Mouse (Mus musculus) kidney, postnatal 4 days (tissue): ENCODE measurements around the gene Gm20388.

ENCODE experiments used
- DNase-seq, 2 experiments: peaks; one replicate each; pipeline ENCODE4 v3.0.0; 2021; ENCODE audit warnings: mixed read lengths in 2 of 2

The Gm20388 gene

GRCm38 (mm10) chr8:120557170-120557965 lies 646.7 kb downstream of the Gm20388 start:
- no peak for DNase-seq

- no peak for DNase-seq
Measured at GRCm38 (mm10) chr8:120558162-120558561, 647.5 kb downstream of the Gm20388 start.

GRCm38 (mm10) chr8:120559654-120560053 lies 649.0 kb downstream of the Gm20388 start:
- no peak for DNase-seq

- no peak for DNase-seq
Measured at GRCm38 (mm10) chr8:120560535-120560934, 649.9 kb downstream of the Gm20388 start.

- DNase-seq: peak; percentile 64
Measured at GRCm38 (mm10) chr8:120561539-120562435, 651.1 kb downstream of the Gm20388 start.

- no peak for DNase-seq
Measured at GRCm38 (mm10) chr8:120562680-120563347, 652.2 kb downstream of the Gm20388 start.

- peak in 1 of 2 experiments; percentile 61 for DNase-seq
Measured at GRCm38 (mm10) chr8:120563348-120563724, 652.7 kb downstream of the Gm20388 start.

GRCm38 (mm10) chr8:120563851-120564837 lies 653.5 kb downstream of the Gm20388 start:
- peak; percentile 88 to 92 for DNase-seq

- no peak for DNase-seq
Measured at GRCm38 (mm10) chr8:120565151-120565711, 654.6 kb downstream of the Gm20388 start.

- DNase-seq: no peak
Measured at GRCm38 (mm10) chr8:120566681-120567080, 656.0 kb downstream of the Gm20388 start.

GRCm38 (mm10) chr8:120567731-120568130 lies 657.1 kb downstream of the Gm20388 start:
- DNase-seq: no peak

- no peak for DNase-seq
Measured at GRCm38 (mm10) chr8:120568164-120568798, 657.6 kb downstream of the Gm20388 start.

- DNase-seq: no peak
Measured at GRCm38 (mm10) chr8:120569123-120569522, 658.5 kb downstream of the Gm20388 start.

- DNase-seq: peak; percentile 89 to 90
Measured at GRCm38 (mm10) chr8:120569939-120570715, 659.5 kb downstream of the Gm20388 start.

- no peak for DNase-seq
Measured at GRCm38 (mm10) chr8:120571561-120571960, 660.9 kb downstream of the Gm20388 start.

GRCm38 (mm10) chr8:120572534-120572933 lies 661.9 kb downstream of the Gm20388 start:
- DNase-seq: peak in 1 of 2 experiments; percentile 37

GRCm38 (mm10) chr8:120573866-120574265 lies 663.2 kb downstream of the Gm20388 start:
- peak in 1 of 2 experiments; percentile 40 for DNase-seq

GRCm38 (mm10) chr8:120574941-120575340 lies 664.3 kb downstream of the Gm20388 start:
- peak; percentile 61 to 75 for DNase-seq

GRCm38 (mm10) chr8:120575801-120576200 lies 665.2 kb downstream of the Gm20388 start:
- peak; percentile 60 to 77 for DNase-seq

- DNase-seq: no peak
Measured at GRCm38 (mm10) chr8:120577821-120578220, 667.2 kb downstream of the Gm20388 start.
